Mouse (Mus musculus) neural tube, embryonic 12.5 days (tissue): ENCODE measurements around the gene Lamtor1. TPM values are rescaled to one million over a fixed set of nuclear protein-coding genes. Genes with fewer than 3 reads are reported as not detected.

ENCODE experiments used
- ATAC-seq: fragments of 200-750 bp; cut with Nextera tagmentation; 2 replicates; pipeline ENCODE4 v1.8.0; 2017; ENCODE audit warnings: low read depth, mild to moderate bottlenecking, moderate TSS enrichment, moderate library complexity; ENCODE audit not compliant: low FRiP score
- H3K27ac ChIP-seq: fragments of 300-500 bp; sonication (generic); 2 replicates; pipeline ENCODE4 v1.5.1; 2016
- H3K27me3 ChIP-seq: fragments of 300-500 bp; sonication (generic); replicated peaks from 2 replicates; pipeline ENCODE4 v1.6.1; 2016; ENCODE audit warnings: mild to moderate bottlenecking
- H3K36me3 ChIP-seq: fragments of 300-500 bp; sonication (generic); 2 replicates; pipeline ENCODE4 v1.6.1; 2016; ENCODE audit warnings: mild to moderate bottlenecking
- H3K4me1 ChIP-seq: fragments of 300-500 bp; sonication (generic); 2 replicates; pipeline ENCODE4 v1.6.1; 2016
- H3K4me2 ChIP-seq: fragments of 300-500 bp; sonication (generic); replicated peaks from 2 replicates; pipeline ENCODE4 v1.6.1; 2016; ENCODE audit warnings: mild to moderate bottlenecking
- H3K4me3 ChIP-seq: fragments of 300-500 bp; sonication (generic); 2 replicates; pipeline ENCODE4 v1.5.1; 2016
- H3K9ac ChIP-seq: fragments of 300-500 bp; sonication (generic); 2 replicates; pipeline ENCODE4 v1.6.1; 2016; ENCODE audit warnings: mild to moderate bottlenecking
- H3K9me3 ChIP-seq: fragments of 300-500 bp; sonication (generic); 2 replicates; pipeline ENCODE4 v1.6.1; 2016; ENCODE audit warnings: mild to moderate bottlenecking
- WGBS: fragments of 180-500 bp; shearing (Covaris S2); methylation state at CpG from one replicate; pipeline ENCODE4 v1.1.7; 2016; 5-methylcytosine and 5-hydroxymethylcytosine counted together
- polyA plus RNA-seq: library from polyadenylated mRNA; unstranded; fragments of >200 nt; fragmentation: Nextera tagmentation; extraction: Ambion mirVana; gene quantifications from 2 replicates; pipeline ENCODE4 v1.2.1, GENCODE M21; 2016

Lamtor1 gene
- 134 and 137 TPM in 2 replicates for polyA plus RNA-seq

GRCm38 (mm10) chr7:101905561-101906286, at the start of gene Lamtor1:
TSS of gene Lamtor1 (plus strand) at chr7:101905904.
- Histone ChIP-seq H3K9me3 (no peaks in the 10 kb centered on the region), H3K27me3 (no peaks in the 10 kb centered on the region), H3K27ac (peak within 1 kb of the TSS; percentile 83), H3K9ac (peak within 1 kb of the TSS; percentile 91), H3K4me2 (peak within 1 kb of the TSS; percentile 63), H3K36me3 (peaks cover 28% of the 10 kb centered on the region), H3K4me3 (peak within 1 kb of the TSS; percentile 85), H3K4me1 (peaks cover 6% of the 10 kb centered on the region)
- WGBS = under 1% methylated on average over 61 of the region's 61 CpGs
- ATAC-seq = peak; percentile 99

- no peak for ATAC-seq
- no peak within 1 kb of the TSS for H3K9ac ChIP-seq
- H3K4me3 ChIP-seq = no peak within 1 kb of the TSS
- 91% methylated on average over 4 of the region's 4 CpGs for WGBS
- no peaks in the 10 kb centered on the region for H3K4me1 ChIP-seq
- no peak within 1 kb of the TSS for H3K4me2 ChIP-seq
- no peaks in the 10 kb centered on the region for H3K36me3 ChIP-seq
- H3K27me3 ChIP-seq = no peaks in the 10 kb centered on the region
- H3K27ac ChIP-seq = no peak within 1 kb of the TSS
- no peaks in the 10 kb centered on the region for H3K9me3 ChIP-seq
These were observed 48.6 kb upstream of the Lamtor1 start, which contains the start of gene Folr2 for GRCm38 (mm10) chr7:101857094-101857493. TSS of gene Folr2 (minus strand) at chr7:101857194.

GRCm38 (mm10) chr7:101858362-101858761, 47.3 kb upstream of the Lamtor1 start:
- 87% methylated on average over 9 of the region's 9 CpGs for WGBS
- no peak overlapping the region for H3K4me2 ChIP-seq
- no peaks in the 10 kb centered on the region for H3K4me1 ChIP-seq
- H3K9me3 ChIP-seq = no peaks in the 10 kb centered on the region
- no peak overlapping the region for H3K27ac ChIP-seq
- H3K9ac ChIP-seq = no peak overlapping the region
- H3K27me3 ChIP-seq = no peaks in the 10 kb centered on the region
- no peak overlapping the region for H3K4me3 ChIP-seq
- H3K36me3 ChIP-seq = no peaks in the 10 kb centered on the region
- ATAC-seq = no peak

- Histone ChIP-seq H3K27me3 (no peaks in the 10 kb centered on the region), H3K4me3 (no peak overlapping the region), H3K9me3 (no peaks in the 10 kb centered on the region), H3K9ac (no peak overlapping the region), H3K27ac (no peak overlapping the region), H3K4me2 (no peak overlapping the region), H3K36me3 (no peaks in the 10 kb centered on the region), H3K4me1 (no peaks in the 10 kb centered on the region)
- ATAC-seq = no peak
These were observed 44.7 kb upstream of the Lamtor1 start for GRCm38 (mm10) chr7:101860978-101861377.

- no peaks in the 10 kb centered on the region for H3K4me1 ChIP-seq
- H3K27me3 ChIP-seq = no peaks in the 10 kb centered on the region
- 75% methylated on average over 3 of the region's 3 CpGs for WGBS
- no peaks in the 10 kb centered on the region for H3K9me3 ChIP-seq
- no peak overlapping the region for H3K4me3 ChIP-seq
- H3K4me2 ChIP-seq = no peak overlapping the region
- no peak for ATAC-seq
- H3K9ac ChIP-seq = no peak overlapping the region
- H3K36me3 ChIP-seq = no peaks in the 10 kb centered on the region
- no peak overlapping the region for H3K27ac ChIP-seq
These were observed 43.4 kb upstream of the Lamtor1 start for GRCm38 (mm10) chr7:101862291-101862690.

GRCm38 (mm10) chr7:101863415-101863814, 42.3 kb upstream of the Lamtor1 start, which contains the start of gene Anapc15:
TSS of gene Anapc15 (plus strand) at chr7:101863715.
- Histone ChIP-seq H3K9ac (no peak within 1 kb of the TSS), H3K4me3 (no peak within 1 kb of the TSS), H3K4me1 (no peaks in the 10 kb centered on the region), H3K9me3 (no peaks in the 10 kb centered on the region), H3K4me2 (no peak within 1 kb of the TSS), H3K27me3 (no peaks in the 10 kb centered on the region), H3K36me3 (no peaks in the 10 kb centered on the region), H3K27ac (no peak within 1 kb of the TSS)
- 84% methylated on average over 3 of the region's 3 CpGs for WGBS
- ATAC-seq = no peak

- WGBS = 84% methylated on average over 11 of the region's 11 CpGs
- no peak overlapping the region for H3K4me3 ChIP-seq
- ATAC-seq = no peak
- H3K27me3 ChIP-seq = no peaks in the 10 kb centered on the region
- no peaks in the 10 kb centered on the region for H3K36me3 ChIP-seq
- H3K4me1 ChIP-seq = no peaks in the 10 kb centered on the region
- H3K9ac ChIP-seq = no peak overlapping the region
- no peak overlapping the region for H3K4me2 ChIP-seq
- H3K9me3 ChIP-seq = no peaks in the 10 kb centered on the region
- H3K27ac ChIP-seq = no peak overlapping the region
These were observed 39.0 kb upstream of the Lamtor1 start for GRCm38 (mm10) chr7:101866491-101867265.

DNA sequence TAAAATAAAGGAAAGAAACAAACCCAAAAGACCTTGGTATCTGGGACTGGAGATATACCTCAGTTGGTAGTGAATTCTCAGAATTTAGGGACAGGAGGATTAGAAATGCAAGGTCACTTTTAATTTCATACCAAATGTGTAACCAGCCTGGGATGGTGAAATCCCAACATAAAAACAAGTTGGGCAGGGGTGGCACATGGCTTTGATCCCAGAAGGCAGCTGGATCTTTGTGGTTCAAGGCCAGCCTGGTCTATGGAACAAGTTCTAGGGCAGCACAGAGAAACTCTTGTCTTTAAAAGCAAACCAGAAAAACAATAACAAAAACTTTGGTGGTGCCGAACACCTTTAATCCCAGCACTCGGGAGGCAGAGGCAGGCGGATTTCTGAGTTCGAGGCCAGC, 38.2 kb upstream of the Lamtor1 start:
- WGBS = 95% methylated on average over 4 of the region's 4 CpGs
- Histone ChIP-seq H3K9ac (no peak overlapping the region), H3K4me3 (no peak overlapping the region), H3K27ac (no peak overlapping the region), H3K4me2 (no peak overlapping the region), H3K4me1 (no peaks in the 10 kb centered on the region), H3K9me3 (no peaks in the 10 kb centered on the region), H3K36me3 (no peaks in the 10 kb centered on the region), H3K27me3 (no peaks in the 10 kb centered on the region)
- ATAC-seq = no peak

- H3K4me3 ChIP-seq = no peak overlapping the region
- H3K4me1 ChIP-seq = no peaks in the 10 kb centered on the region
- WGBS = 69% methylated on average over 13 of the region's 13 CpGs
- H3K27me3 ChIP-seq = no peaks in the 10 kb centered on the region
- no peak overlapping the region for H3K4me2 ChIP-seq
- no peak overlapping the region for H3K9ac ChIP-seq
- no peak for ATAC-seq
- no peaks in the 10 kb centered on the region for H3K9me3 ChIP-seq
- H3K27ac ChIP-seq = no peak overlapping the region
- no peaks in the 10 kb centered on the region for H3K36me3 ChIP-seq
These were observed 37.2 kb upstream of the Lamtor1 start for GRCm38 (mm10) chr7:101868241-101869162.

- H3K4me1 ChIP-seq = no peaks in the 10 kb centered on the region
- H3K9me3 ChIP-seq = no peaks in the 10 kb centered on the region
- H3K27ac ChIP-seq = no peak overlapping the region
- ATAC-seq = no peak
- no peak overlapping the region for H3K4me2 ChIP-seq
- H3K9ac ChIP-seq = no peak overlapping the region
- no peaks in the 10 kb centered on the region for H3K27me3 ChIP-seq
- 61% methylated on average over 7 of the region's 7 CpGs for WGBS
- H3K4me3 ChIP-seq = no peak overlapping the region
- no peaks in the 10 kb centered on the region for H3K36me3 ChIP-seq
These were observed 36.6 kb upstream of the Lamtor1 start for GRCm38 (mm10) chr7:101869163-101869500.

DNA sequence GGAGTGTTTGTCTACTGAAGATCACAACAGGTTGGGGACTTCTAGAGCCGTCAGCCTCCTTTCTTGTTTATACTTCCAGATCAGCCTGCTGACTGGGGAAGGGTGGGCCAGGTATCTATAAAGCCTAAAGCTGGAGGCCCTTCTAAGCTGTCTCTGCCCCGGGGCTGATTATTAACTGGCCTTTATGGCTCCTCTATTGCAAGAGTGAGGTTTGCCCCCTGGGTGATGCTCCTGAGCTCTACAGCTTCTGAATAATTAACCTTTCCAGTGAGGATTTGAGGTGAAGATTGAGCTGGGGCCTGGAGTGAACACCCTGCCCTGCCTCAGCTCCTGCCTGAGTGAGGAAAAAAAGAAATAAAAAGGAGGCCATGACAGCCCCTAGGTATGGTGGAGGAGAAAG, 35.1 kb upstream of the Lamtor1 start, which contains the start of gene Folr1:
Gene Folr1, minus strand, starts transcription at position 160 of the 400 bp plus-strand sequence.
- Histone ChIP-seq H3K27ac (no peak within 1 kb of the TSS), H3K4me2 (no peak within 1 kb of the TSS), H3K9ac (no peak within 1 kb of the TSS), H3K27me3 (no peaks in the 10 kb centered on the region), H3K9me3 (no peaks in the 10 kb centered on the region), H3K4me1 (no peaks in the 10 kb centered on the region), H3K4me3 (no peak within 1 kb of the TSS), H3K36me3 (no peaks in the 10 kb centered on the region)
- no peak for ATAC-seq
- 34% methylated on average over 2 of the region's 2 CpGs for WGBS

- 90% methylated on average over 3 of the region's 3 CpGs for WGBS
- H3K4me3 ChIP-seq = no peak overlapping the region
These were observed 34.4 kb upstream of the Lamtor1 start for GRCm38 (mm10) chr7:101871296-101871695.

More at GRCm38 (mm10) chr7:101871296-101871695, 34.4 kb upstream of the Lamtor1 start:
- no peaks in the 10 kb centered on the region for H3K27me3 ChIP-seq
- no peak for ATAC-seq
- H3K9me3 ChIP-seq = no peaks in the 10 kb centered on the region
- H3K4me2 ChIP-seq = no peak overlapping the region
- no peak overlapping the region for H3K27ac ChIP-seq
- no peaks in the 10 kb centered on the region for H3K36me3 ChIP-seq
- no peak overlapping the region for H3K9ac ChIP-seq
- no peaks in the 10 kb centered on the region for H3K4me1 ChIP-seq
